Mouse (Mus musculus): Measurements from ENCODE around the gene Zfpl1. TPM values are rescaled to one million over a fixed set of nuclear protein-coding genes. Genes with fewer than 3 reads are reported as not detected.
"Not testable (repeated sequence)": the region's sequence is repeated elsewhere in the genome, so short reads cannot be mapped to it uniquely, and the experiment has no call there.

Zfpl1 gene
- total RNA-seq, 2 experiments from 2014 or later: 11.9 to 30.2 TPM

- ATAC-seq (replicated peaks; ENCODE audit: poor library complexity, severe bottlenecking): peak; percentile 50
Measured at GRCm38 (mm10) chr19:6061641-6062302, 23.0 kb downstream of the Zfpl1 start.

DNA sequence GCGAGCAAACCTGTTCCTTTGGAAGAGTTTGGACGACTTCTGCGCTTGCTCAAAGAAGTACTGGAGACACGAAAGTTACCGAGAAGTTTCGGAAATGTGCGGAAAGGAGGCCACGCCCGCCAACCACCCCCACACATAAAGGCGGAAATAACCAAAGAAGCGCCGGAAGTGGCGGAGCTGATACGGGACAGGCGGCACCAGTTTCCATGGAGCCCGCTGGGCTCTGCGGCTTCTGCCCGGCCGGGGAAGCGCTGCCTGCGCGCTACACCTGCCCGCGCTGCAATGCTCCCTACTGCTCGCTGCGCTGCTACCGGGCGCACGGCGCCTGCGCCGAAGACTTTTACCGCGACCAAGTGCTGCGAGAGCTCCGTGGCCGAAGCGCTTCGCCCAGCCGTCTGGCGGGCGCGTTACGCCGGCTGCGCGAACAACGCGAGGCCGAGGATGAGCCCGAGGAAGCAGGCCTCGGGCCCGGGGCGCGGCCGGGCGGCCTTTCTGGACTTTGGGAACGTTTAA is 23.7 kb downstream of the Zfpl1 start, which contains the start of gene Znhit2:
Gene Znhit2 (plus strand): TSS at position 172 of the 513 bp plus-strand sequence.
- peak; percentile 62 for ATAC-seq (replicated peaks; ENCODE audit: poor library complexity, severe bottlenecking)

DNA sequence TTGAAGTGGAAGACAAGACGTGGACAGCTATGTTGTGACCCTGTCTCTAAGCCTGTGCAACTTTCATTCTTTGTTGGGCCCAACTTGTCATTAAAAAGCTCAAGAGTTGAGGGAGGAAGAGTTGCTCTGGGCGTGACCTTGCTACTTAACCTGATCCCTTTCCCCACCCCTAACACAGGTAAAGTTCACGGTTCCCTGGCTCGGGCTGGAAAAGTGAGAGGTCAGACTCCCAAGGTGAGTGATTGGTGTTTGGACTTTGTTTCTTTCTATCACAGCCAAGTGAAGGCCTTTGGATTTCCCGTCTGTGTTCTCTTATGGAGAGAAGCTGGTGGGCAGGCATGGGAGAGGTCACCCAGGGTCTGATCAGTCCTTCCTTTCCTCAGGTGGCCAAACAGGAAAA is 25.8 kb downstream of the Zfpl1 start:
- no peak for ATAC-seq (replicated peaks; ENCODE audit: poor library complexity, severe bottlenecking)

DNA sequence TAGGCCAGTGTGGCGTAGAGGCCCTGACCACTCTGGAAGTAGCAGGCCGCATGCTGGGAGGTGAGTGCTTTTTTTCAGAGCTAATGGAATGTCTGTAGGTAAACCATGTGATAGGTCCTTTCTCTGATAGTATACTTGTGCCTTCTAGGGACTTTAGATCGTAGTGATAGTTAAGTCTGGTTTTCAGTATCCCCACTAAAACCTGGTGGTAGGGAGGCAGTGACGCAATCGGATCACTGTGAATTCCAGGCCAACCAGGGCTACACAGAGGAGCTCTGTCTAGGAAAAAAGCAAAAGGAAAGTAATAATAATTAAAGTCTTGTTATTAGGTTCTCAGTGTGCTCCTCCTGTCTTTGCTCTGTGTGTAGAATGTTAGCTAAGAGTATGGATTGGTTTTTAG is 26.2 kb downstream of the Zfpl1 start:
- ATAC-seq (replicated peaks; ENCODE audit: poor library complexity, severe bottlenecking): no peak

DNA sequence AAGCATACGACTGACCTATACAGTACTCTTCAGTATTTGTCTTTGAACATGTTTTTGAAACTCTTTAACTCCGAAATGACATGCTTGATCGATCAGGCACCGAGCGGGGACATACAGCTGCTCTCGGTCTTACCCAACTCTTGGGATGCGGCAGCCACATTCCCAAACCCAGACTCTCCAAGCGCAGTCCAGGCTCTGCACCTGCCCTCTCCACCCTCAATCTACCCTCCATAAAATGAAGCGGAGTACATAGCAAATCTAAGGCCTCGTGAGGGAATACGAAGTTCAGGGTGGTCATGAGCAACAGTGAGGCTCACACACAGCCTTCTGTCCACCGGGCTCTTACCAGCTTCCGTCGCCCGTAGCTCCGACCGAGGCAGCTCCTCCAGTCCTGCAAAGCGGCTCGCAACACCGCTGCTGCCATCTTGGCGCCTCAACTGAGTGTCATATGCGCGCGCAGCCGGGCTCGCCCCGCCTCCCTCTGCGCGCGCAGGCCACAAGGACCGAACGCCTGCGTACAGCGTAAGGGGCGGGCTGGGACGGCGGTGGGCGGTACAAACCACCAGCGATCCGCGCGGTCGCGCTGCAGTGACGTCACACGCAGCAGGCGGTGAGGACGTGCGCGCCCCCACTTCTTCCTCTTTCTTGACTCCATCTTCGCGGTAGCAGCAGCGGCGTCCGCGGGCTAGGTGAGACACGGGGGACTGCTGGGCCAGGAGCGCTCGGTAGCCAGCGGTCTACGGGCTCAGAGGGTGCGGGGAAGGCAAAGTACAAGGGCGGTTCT is 27.3 kb downstream of the Zfpl1 start, which contains the start of the genes Mrpl49 and Fau:
Gene Mrpl49 (minus strand): TSS at position 473 of the 784 bp plus-strand sequence.
Gene Fau (plus strand): TSS at position 532 of the 784 bp plus-strand sequence.
- peak; percentile 76 for ATAC-seq (replicated peaks; ENCODE audit: poor library complexity, severe bottlenecking)

- no peak for ATAC-seq (replicated peaks; ENCODE audit: poor library complexity, severe bottlenecking)
Measured at GRCm38 (mm10) chr19:6056696-6057095, 28.1 kb downstream of the Zfpl1 start.

DNA sequence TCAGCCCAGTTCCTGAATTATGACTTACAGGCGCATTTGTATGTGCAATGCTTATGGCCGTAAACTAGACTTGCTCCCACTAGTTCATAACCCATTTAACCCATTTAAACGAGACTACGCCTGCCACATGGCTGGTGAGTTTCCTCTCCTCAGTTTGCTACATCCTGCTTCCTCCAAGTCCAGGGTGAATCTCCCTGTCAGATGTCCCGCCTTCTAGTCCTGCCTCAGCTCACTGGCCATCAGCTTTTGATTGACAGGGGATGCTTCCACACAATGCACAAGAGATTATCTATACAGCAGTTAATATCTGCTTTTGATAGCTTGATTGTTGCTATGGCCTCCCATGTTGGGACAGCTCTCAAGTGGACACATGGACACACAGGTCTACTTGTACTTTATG is 30.5 kb downstream of the Zfpl1 start:
- ATAC-seq (replicated peaks; ENCODE audit: poor library complexity, severe bottlenecking): no peak

DNA sequence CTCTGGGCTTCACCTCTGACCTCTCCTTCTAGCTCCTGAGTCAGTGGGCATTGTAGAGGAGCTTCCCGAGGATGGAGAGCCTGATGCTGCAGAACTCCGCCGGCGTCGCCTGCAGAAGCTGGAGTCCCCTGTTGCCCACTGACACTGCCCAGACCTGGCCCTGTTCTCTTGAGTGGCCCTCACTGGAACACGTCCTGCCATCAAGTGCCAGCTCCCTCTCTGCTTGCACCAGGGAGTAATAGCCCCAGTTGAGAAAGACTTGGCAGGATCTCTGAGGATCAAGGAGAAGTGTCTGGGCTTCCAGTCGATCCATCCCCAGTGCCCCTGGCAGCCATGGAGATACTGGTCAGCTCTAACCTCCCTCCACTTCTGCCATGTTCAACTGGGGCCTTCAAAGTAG is 32.2 kb downstream of the Zfpl1 start:
- ATAC-seq (replicated peaks; ENCODE audit: poor library complexity, severe bottlenecking): no peak

- no peak for ATAC-seq (replicated peaks; ENCODE audit: poor library complexity, severe bottlenecking)
Measured at GRCm38 (mm10) chr19:6048681-6049410, 35.9 kb downstream of the Zfpl1 start.

- no peak for ATAC-seq (replicated peaks; ENCODE audit: poor library complexity, severe bottlenecking)
Measured at GRCm38 (mm10) chr19:6047899-6048166, 36.9 kb downstream of the Zfpl1 start.

GRCm38 (mm10) chr19:6047154-6047898 is 37.4 kb downstream of the Zfpl1 start:
- ATAC-seq (replicated peaks; ENCODE audit: poor library complexity, severe bottlenecking): no peak

DNA sequence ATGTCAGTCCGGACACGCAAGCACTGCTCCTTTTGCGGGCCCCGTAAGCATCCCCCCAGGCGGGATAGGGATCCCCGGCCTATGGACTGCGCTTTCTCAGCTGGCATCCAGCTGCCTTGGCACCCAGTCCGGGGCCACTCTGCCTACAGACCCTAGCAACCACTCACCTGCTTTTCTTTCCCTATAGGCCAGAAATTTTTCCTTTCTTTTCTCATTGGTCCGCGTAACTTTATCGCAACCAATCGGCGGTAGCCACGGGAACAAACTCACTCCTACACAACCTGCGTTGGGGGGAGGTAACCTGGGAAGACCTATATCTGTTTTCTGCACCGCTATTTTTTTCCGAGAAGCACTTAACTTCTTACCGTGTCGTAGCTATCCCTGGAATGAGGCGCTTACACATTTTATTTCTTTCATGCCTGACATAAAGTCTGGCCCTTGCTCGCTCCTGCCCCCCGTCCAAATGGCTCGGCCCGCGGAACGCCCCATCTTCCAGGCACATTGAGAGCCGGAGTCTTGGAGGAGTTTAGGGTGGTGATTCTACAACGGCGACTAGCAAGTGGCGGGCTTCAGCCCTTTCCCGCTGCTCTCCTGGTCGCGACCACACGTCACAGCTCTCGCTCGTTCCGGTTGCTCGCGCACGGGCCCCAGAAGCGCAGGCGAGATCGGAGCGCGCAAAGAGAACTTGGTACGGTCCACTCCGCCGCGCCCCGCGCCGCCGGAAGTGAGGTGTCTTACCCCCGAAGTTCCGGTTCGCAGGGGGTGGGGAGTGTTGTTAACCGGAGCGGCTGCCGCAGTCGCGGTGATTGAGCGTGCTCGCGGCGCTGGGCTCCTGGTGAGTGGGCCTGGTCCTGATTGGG is 38.2 kb downstream of the Zfpl1 start, which contains the start of gene Syvn1:
Gene Syvn1 (plus strand): TSS at position 283 of the 860 bp plus-strand sequence.
- peak; percentile 78 for ATAC-seq (replicated peaks; ENCODE audit: poor library complexity, severe bottlenecking)

- ATAC-seq (replicated peaks; ENCODE audit: poor library complexity, severe bottlenecking): peak; percentile 2; the same call in 1 of the 2 replicates
Measured at GRCm38 (mm10) chr19:6045366-6046293, 39.1 kb downstream of the Zfpl1 start.

DNA sequence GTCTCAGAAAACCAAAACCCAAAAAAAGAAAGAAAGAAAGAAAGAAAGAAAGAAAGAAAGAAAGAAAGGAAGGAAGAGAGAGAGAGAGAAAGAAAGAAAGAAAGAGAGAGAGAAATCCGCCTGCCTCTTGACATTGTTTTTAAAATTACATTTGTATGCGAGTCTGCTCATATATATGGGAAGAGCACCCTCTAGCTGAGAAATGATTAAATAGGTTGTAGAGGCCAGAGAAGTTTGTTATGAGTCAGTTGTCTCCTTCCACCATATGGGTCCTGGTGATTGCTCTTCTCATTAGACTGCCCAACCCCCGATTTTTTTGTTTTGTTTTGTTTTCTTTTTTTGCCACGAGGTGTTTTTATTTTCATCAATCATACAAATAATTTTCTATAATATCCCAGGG is 40.7 kb downstream of the Zfpl1 start:
- not testable (repeated sequence) for ATAC-seq (replicated peaks; ENCODE audit: poor library complexity, severe bottlenecking)

DNA sequence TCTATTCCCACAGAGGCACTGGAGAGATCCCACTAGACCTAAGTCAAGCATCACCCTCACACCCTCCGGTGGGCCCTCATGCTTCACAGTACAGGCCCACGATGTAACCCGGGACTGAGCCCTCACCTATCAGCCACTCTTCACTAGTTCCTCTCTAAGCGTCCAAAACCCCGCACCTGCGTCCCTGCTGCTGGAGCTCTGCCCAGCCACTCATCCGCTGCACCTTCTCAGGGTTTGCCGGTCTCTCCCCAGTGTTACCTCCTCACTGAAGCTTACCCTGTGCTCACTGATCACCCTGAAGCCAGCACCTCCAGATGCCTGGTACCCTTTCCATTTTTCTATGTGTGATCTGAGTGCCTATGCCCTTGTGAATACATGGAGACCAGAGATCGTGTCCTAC is 42.5 kb downstream of the Zfpl1 start:
- no peak for ATAC-seq (replicated peaks; ENCODE audit: poor library complexity, severe bottlenecking)

- ATAC-seq (replicated peaks; ENCODE audit: poor library complexity, severe bottlenecking): no peak
Measured at GRCm38 (mm10) chr19:6040002-6040401, 44.8 kb downstream of the Zfpl1 start.

GRCm38 (mm10) chr19:6038326-6038725 is 46.4 kb downstream of the Zfpl1 start:
- ATAC-seq (replicated peaks; ENCODE audit: poor library complexity, severe bottlenecking): no peak

DNA sequence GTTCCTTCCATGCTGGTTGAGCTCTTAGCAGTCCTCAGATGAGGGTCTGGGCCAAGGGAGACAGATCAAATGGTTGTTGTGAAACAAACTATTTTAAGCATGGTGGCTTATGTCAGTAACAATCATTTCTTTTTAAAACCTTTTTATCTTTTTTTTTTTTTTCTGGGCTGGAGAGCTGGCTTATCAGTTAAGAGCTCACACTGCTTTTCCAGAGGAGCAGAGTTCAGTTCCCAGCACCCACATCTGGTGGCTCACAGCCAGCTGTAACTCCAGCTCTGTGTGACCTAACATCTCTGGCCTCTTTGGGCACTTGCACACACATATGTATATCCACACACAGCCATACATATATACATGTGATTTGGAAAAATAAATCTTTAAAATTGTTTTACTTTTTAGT is 47.1 kb downstream of the Zfpl1 start:
- no peak for ATAC-seq (replicated peaks; ENCODE audit: poor library complexity, severe bottlenecking)
